Mouse (Mus musculus) gonadal fat pad, adult 2 months (tissue): ENCODE results near the gene Lbr. TPM values are rescaled to one million over a fixed set of nuclear protein-coding genes. Genes with fewer than 3 reads are reported as not detected.

Source experiments
- DNase-seq: peaks from one replicate; pipeline ENCODE4 v3.0.0-alpha.2; 2012; ENCODE audit warnings: low read depth
- polyA plus RNA-seq: library from polyadenylated mRNA; depleted of rRNA; stranded (reverse); fragments of >200 nt; gene quantifications from 2 replicates; pipeline ENCODE4 v1.2.3, GENCODE M21; 2012; rRNA removed

Gene Lbr
- polyA plus RNA-seq, 1 experiment = 15.8 TPM

GRCm38 (mm10) chr1:181771871-181772270 is 71.0 kb downstream of the Lbr start:
- no peak for DNase-seq

- no peak for DNase-seq
These were observed 73.5 kb downstream of the Lbr start for GRCm38 (mm10) chr1:181769392-181769791.

Other genes with a start within 250 kb of the Lbr start
- 14.8 and 19.8 TPM in 2 replicates for gene Enah, start 176.9 kb upstream of the Lbr start, polyA plus RNA-seq